Mouse (Mus musculus) lung, adult 18-20 months (tissue): ENCODE measurements around the gene Hoga1.
"Not testable (repeated sequence)": the region's sequence is repeated elsewhere in the genome, so short reads cannot be mapped to it uniquely, and the experiment has no call there.

Source experiments
- DNase-seq, 2 experiments: peaks; one replicate each; pipeline ENCODE4 v3.0.0; 2022; ENCODE audit warnings: mixed read lengths in 2 of 2

Hoga1 gene

DNA sequence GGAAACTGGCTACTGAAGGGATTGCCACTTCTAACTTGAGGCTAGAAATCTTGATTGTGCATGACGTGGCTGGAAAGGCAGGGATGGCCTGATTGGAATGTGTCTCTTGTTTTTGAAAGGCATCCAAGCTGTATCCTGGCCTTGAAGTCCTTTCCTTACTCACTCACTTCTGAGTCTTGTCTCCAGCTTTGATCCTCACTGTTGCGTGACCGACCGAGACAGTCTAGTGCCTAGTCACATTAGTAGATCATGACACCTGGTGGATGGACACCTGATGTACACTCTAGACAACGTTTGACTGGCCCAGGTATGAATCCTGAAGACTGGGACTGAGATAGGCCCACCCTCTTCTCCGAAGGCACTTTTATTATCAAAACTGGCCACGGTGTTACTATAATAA, 27.4 kb downstream of the Hoga1 start:
- no peak for DNase-seq

- no peak for DNase-seq
These were observed 29.6 kb downstream of the Hoga1 start for GRCm38 (mm10) chr19:42075051-42075450.

DNA sequence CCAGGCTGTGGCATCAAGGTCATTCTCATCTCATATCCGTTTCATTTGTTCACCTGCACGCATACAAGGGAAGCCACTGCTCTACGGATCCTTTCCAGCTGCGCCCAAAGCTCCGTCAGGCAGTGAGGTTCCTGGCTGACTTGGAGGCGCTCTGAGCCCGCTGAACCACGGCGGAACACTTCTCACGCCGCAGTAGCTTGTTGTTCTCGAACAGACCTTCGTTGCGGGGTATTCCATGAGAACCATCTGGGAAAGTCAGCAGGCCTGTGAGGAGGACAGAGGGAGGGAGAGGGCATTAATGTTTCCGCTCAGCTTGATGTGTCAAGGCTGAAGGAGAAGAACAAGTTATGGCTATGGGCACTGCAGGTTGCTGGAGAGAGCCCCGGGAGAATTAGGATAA, 30.6 kb downstream of the Hoga1 start:
- no peak for DNase-seq

DNA sequence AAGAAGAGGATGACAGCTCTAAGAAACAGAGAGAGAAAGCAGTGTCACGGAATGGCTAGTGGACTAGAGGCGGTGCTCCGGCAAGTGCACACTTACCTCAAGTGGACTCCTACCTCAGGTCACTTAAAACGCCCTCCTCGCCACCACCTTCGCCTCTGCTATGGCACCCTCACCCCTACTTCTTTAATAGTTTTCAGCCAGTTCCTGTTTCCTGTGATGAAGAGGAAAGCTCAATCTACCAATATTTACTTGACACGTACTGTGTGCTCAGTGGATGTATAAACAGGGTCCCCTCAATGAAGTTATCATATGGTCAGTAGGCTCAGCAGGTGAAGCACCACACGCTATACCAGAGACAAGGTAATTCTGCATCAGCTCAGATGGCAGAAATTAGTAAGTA, 33.2 kb downstream of the Hoga1 start:
- no peak for DNase-seq

DNA sequence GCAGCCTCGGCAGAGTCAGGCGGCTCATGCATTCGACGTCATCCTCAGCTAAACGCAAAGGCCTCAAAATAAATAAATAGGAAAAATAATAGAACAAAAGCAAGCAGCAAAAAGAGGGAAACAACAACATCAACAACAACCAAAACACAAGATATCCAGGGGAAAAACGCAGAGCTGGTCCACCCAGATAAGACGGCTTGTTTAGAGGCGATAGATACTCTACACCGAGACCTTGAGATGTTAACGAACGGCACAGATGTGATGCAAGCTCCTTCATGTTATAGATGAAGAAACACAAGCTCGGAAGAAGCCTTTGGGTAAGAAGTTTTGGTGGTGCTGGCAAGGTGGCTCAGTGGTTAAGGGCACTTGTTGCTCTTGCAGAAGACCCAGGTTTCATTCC, 33.6 kb downstream of the Hoga1 start:
- no peak for DNase-seq

DNA sequence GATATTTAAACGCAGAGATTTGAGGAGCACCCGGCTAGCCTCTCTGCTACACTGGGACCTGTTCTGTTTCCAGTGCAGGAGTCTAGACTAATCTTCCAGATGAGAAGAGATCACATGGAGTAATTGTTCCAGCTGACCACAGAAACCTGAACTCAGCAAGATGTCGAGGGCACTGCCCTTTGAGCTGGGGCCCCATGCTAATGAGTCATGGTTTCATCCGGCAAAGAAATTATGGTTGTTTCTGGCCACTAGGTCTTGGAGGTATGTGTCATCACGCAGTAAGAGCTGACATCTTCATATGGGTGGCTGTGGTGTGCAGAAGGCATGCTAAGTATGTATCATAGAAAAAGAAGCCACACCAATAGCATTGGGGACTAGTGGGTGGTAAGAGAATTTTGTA, 34.5 kb downstream of the Hoga1 start:
- no peak for DNase-seq

GRCm38 (mm10) chr19:42080469-42080868, 35.1 kb downstream of the Hoga1 start:
- DNase-seq = no peak

- not testable (repeated sequence) for DNase-seq
These were observed 36.2 kb downstream of the Hoga1 start for GRCm38 (mm10) chr19:42081613-42082012.

GRCm38 (mm10) chr19:42085690-42086089, 40.3 kb downstream of the Hoga1 start:
- no peak for DNase-seq

DNA sequence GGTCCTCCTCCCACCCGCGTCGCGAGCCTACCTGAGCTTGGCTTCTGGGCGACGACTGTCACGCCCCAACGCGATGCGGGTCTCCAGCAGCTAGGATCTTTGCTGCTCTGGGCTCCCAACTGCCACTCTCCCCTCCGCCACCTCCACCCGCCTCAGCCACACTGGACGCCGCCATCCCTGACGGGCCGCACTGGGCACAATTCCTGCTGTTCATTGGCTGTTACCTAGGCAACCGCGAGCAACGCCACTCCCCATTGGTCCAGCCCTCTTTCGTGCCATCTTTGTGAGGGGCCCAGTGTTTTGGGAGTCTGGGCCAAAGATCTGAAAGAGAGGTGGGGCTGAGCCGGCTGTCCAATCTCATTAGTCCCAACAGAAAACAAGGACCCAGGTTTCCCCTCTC, 40.8 kb downstream of the Hoga1 start, which contains the start of gene Morn4:
Morn4 (minus strand) TSS at position 192 of the 400 bp plus-strand sequence.
- peak; percentile 69 to 80 for DNase-seq

GRCm38 (mm10) chr19:42089103-42089747, 43.8 kb downstream of the Hoga1 start:
- DNase-seq = peak; percentile 75 to 78

GRCm38 (mm10) chr19:42089748-42090595, 44.6 kb downstream of the Hoga1 start, which contains the start of gene Pi4k2a:
Gene Pi4k2a (plus strand): TSS chr19:42090470.
- DNase-seq = peak; percentile 100

GRCm38 (mm10) chr19:42090637-42091141, 45.3 kb downstream of the Hoga1 start:
- DNase-seq = peak in 1 of 2 experiments; percentile 46

DNA sequence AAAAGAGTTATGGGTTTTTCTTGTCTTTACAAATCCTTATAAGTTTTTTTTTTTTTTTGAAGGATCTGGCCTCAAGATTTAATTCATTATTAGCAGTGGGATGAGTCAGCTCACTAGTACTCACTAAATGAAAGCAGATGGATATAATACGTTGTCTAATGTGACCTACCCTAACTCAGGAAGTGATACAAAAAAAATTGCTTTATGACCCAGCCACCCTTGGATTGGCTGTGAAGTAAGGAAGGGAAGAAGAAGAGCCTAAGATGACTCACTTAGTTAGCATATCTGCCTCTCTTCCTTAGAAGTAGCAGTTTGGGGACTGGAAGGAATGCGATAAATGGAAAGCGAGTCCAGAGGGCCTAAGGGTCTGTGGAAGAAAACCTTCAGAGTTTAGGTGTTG, 54.0 kb downstream of the Hoga1 start:
- no peak for DNase-seq

DNA sequence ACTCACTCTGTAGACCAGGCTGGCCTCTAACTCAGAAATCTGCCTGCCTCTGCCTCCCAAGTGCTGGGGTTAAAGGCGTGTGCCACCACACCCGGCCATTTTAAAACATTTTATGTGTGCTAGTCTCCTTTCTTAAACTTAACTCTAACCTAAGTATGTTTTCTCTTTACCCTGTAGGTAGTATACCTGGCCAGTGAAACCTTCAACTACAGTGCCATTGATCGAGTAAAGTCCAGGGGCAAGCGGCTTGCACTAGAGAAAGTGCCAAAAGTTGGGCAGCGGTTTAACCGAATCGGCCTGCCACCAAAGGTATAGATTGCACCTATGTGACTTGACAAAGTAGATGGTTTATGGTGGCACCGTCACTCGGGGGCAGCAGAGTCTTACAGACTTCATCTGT, 59.3 kb downstream of the Hoga1 start:
- DNase-seq = no peak

- DNase-seq = peak; percentile 51 to 74
These were observed 70.4 kb downstream of the Hoga1 start for GRCm38 (mm10) chr19:42115783-42116335.

- DNase-seq = no peak
These were observed 72.7 kb downstream of the Hoga1 start for GRCm38 (mm10) chr19:42118142-42118541.

GRCm38 (mm10) chr19:42118596-42118995, 73.2 kb downstream of the Hoga1 start:
- DNase-seq = no peak

- DNase-seq = peak; percentile 62 to 75
These were observed 75.0 kb downstream of the Hoga1 start for GRCm38 (mm10) chr19:42120451-42120850.
